Mouse (Mus musculus): ENCODE results near the gene Ncam1.

Ncam1 gene

GRCm38 (mm10) chr9:49746176-49746575 lies 52.5 kb downstream of the Ncam1 start:
- no peak for DNase-seq

DNA sequence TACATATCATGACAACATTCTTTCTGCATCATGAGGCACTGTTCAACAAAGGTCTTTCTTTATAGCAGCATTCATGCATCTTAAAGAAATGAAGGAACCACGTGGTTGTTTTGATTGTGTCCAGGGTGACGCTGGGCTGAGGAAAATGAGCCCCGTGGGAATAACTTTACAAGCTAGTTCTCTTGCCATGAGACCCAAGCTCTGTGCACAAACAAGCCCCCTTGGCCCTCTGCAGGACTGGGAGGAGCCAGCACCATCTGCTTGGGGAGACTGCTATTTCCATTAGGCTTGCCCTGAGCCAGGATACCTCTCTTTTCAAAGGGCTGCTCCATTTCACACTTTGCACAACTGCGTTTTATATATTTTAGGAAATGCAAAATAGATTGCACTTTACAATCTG lies 53.0 kb downstream of the Ncam1 start:
- no peak for DNase-seq

GRCm38 (mm10) chr9:49744286-49744685 lies 54.4 kb downstream of the Ncam1 start:
- DNase-seq, result no peak

- DNase-seq, result no peak
These were observed 58.8 kb downstream of the Ncam1 start for GRCm38 (mm10) chr9:49739935-49740334.

GRCm38 (mm10) chr9:49738546-49738945 lies 60.2 kb downstream of the Ncam1 start:
- DNase-seq, result no peak

- no peak for DNase-seq
These were observed 61.6 kb downstream of the Ncam1 start for GRCm38 (mm10) chr9:49737166-49737565.

DNA sequence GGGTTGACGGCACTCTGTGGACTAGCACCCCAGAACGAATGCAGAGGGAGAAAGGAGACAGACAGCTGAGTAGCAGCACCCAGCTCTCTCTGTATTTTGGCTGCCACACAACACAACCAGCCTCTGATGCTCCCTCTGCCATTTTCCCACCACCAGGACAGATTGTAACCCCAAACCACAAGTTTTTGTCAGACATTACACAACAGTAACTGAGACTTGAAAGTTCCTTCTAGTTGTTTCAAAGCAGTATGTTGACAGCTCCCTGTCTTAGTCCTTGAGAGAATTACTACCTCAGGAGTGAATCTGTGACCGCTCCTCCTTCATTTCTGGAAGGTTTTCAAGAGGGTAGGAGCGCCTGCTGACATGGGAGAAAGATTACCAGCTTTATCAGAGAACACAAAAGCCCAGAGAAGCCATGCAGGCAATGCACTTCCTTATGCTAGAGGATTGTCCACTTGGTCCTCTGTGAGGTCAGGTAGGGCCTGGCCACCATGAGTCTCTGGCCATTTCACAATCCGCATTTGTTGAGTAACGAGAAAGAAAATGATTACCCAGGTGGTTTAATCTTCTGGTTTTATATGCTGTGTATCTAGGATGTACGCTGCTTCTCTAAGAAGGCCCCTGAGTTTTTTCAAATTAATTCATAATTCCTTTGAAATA lies 64.2 kb downstream of the Ncam1 start:
- DNase-seq, result no peak

GRCm38 (mm10) chr9:49733726-49734125 lies 65.0 kb downstream of the Ncam1 start:
- DNase-seq, result peak; percentile 61

DNA sequence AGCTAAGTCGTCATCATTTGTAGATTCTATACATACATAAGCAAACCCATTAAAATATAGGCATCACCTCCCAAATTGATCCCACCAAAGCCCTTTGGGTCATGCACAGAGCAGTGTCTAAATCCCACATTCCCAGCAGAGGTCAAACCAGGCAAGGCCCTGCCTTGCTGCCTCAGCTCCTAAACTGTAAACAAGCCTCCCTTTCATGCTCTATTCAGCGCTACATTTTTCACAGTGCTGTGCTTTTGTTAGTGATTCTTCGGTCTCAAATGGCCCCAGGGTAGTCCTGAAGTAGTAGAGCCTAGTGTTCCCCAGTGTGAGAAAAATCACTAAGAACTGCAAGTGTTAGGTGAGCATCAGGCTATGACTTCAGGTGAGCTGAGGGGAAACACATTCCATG lies 69.2 kb downstream of the Ncam1 start:
- no peak for DNase-seq

DNA sequence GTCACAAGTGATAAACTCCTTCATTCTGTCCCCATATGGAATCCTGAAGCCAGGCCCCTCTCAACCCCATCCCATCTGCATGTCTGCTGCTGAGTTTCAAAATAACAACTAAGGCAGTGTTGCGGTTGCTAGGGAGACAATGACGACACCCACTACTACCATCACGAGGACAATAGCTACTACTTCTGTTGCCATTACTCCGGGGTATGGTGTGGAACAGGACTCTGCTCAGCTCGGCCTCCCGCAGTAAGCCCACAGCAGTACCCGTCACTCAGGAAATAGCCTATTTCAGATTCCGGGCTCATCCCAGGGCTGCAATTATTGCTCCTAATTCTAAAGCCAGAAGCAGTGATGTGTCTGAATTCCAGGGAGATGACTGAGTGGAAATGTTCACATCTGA lies 70.5 kb downstream of the Ncam1 start:
- DNase-seq, result no peak

GRCm38 (mm10) chr9:49722765-49723164 lies 76.0 kb downstream of the Ncam1 start:
- peak; percentile 68 for DNase-seq

- peak; percentile 63 for DNase-seq
These were observed 83.6 kb downstream of the Ncam1 start for GRCm38 (mm10) chr9:49715121-49715520.

GRCm38 (mm10) chr9:49714091-49714490 lies 84.6 kb downstream of the Ncam1 start:
- DNase-seq, result no peak

DNA sequence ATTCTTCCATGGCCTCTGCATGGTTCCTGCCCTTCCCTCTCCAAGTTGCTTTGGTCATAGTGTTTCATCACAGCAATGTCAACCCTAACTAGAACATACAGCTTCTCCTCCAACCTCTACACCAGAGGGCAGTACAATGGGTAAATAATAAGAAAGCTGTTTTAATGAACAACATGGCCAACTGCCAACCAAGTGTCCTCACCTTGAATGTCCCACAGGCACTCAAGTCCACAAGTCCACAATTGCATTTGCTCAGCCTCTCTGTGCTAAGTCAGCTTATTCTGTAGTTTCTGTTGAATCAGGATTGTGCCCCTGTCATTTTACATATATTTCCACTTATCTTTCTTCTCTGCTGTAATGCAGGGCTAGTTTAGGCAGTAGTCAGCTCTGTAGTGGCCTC lies 91.1 kb downstream of the Ncam1 start:
- no peak for DNase-seq

DNA sequence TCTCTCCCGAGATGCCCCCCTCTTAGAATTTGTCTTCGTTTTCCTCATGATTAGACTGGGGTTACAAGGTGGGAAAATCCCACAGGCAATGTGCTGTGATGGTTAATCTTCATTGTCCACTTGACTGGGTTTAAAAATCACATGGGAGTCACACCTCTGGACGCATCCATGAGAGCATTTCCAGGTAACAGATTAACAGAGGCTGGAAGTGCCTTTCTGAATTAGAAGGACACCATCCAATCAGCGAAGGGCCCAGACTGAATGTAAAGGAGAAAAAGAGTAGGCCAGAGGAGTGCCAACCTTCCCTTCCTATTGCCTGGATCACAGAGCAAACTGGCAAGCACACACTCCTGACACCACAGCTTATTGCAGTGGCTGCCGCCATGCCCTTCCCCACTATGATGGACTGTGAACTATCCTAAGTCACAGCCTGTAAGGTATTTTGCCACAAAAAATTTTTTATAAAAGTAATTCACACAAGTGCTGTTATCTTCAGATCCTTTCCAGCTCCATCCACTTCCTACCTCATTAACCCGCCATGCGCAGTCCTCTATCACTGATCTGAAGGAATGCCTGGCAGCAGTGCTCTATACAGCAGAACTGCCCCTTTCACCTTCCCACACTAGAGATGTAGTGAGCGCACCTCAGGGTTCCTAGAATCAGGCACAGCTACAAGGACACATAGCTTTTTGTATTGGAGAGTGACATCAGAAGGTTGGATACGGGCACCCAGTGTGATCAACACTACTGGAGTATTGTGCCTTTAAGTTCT lies 94.3 kb downstream of the Ncam1 start:
- DNase-seq, result no peak

DNA sequence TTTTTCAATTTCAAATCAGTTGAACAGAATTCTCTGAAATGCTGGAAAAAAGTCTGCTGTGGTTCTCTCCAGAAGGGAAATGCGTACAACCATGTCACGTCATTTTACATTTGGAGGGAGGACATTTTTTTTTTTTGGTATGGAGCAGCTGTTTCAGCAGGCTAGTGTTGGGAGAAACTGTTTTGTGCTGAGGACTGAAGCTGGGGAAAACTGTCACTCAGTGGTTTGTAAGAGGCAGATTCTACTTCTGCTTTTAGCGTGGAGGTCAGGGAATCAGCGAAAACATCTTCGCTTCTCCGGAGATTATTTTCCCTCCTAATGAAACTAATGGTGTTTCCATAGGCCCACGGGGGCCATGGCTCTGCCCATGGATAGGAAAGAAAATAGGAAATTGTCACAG lies 103.4 kb downstream of the Ncam1 start:
- DNase-seq, result no peak

DNA sequence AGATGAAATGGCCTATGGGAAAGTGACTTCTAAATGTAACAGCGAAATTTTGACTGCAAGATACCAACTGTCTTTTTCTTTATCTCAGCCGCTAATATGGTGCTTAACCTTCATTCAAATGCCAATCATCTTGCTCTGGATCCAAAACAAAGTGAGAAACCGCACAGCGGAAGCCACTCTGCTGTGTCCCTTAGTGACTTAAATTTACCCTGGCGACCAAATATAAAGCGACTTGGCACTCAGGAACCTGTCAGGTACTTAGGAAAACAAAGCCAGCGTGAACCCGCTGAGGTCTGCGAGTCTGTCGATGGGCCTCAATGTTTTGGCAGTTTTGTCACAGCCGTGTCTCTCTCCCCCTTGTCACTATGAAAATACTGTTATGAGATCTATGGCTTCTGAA lies 105.9 kb downstream of the Ncam1 start:
- DNase-seq, result no peak

- DNase-seq, result no peak
These were observed 107.4 kb downstream of the Ncam1 start for GRCm38 (mm10) chr9:49691344-49691743.

DNA sequence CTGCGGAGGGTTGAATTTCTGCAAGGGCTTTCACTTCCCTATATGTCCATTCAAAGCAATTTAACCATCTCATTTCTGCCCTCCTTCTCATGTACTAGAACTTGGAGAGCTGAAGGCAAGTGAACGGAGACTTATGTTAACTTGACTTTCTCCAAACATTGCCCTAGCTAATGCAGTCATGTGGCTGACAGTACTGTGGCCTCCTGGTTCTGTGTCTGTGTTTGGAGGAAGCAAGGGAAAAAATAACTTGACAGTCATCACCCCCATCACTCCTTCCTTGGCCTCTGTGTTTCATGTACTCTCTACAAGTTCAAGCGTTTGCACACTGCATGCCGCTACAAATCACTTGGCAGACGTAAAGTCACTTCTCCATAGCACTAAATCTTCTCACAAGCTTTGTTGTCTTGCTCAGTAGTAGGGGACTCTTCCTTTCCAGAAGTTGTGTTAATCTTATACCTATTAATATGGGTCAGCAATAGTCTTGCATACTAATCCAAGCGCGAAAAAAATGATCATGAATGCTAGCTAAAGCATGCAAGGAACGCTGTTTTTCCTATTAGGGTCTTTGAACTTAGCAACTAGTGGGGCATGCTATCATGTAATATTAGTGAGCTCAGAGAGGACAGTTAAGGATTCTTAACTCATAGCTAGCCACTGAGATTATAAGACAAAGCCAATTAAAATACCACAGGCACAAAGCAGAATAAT lies 115.0 kb downstream of the Ncam1 start:
- no peak for DNase-seq

DNA sequence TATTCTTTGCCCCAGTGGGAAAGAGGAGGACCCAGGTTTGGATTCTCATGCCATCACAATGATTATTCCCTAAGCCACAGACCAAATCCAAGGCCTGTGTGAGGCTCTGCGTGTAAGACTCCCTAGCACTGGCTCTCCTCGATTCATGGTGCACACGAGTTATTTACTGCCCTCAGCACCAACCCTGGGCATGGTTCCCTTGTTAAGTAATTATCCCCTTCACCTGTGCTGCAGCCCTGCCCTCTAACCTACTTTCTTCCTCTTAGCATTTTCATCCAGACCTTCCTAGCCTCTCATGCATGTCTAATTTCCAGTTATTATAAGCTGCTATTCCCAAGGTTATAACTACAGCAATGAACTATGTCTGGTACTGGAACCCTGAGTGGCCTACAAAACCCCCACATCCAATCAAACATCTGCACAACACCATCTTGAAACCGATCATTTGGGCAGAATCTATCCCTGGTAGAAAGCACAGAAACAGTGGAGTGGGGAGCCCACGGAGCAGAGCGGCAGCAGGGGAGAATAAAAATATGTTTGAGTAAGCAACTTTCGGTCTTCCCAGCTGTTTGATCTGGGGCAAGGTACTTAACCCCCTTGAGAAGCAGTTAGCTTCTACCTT lies 116.8 kb downstream of the Ncam1 start:
- DNase-seq, result no peak

- DNase-seq, result no peak
These were observed 119.5 kb downstream of the Ncam1 start for GRCm38 (mm10) chr9:49679270-49679669.

DNA sequence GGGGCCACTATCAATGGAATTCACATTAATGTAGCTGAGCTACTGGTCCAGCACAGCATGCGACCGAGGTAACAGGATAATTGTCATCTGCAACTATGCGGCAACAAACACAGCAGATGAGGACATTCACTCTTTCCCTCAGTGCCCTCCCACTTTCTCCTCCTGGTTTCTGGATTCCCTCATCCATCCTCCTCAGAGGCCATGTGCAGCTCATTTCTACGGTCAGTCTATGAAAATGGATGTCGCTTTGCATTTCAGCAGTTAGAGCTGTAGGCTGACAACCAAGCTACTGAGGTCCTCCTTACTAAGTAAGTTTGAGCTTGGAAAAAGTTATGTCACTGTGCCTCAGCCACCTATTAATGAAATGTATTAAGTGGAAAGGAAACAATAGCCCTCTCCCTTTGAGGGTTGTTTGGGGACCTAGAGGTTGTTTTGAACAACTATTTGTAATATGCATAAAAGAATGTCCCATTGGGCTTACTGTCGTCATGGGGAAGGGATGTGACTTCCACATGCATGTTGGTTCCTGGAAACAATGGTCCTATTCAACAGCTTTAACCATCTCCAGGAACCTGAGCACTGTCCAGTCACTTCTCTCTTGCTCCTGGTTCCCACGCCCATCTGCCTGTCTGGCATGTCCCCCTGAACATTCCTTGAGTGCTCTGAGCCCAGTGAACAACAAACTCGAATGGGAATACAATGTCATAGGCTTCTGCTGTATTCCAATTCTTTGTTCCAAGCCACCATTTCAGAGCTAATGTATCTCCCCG lies 122.8 kb downstream of the Ncam1 start:
- DNase-seq, result no peak

Measured in cerebellum, adult 8-10 months (tissue).